Mouse (Mus musculus): Measurements from ENCODE around the gene Spen. TPM values are rescaled to one million over a fixed set of nuclear protein-coding genes. Genes with fewer than 3 reads are reported as not detected.
A peak's percentile ranks its signal among the peaks of the same experiment; 100 is the strongest.

Spen gene
- polyA plus RNA-seq, 1 experiment from 2014 or later, result 10.1 TPM

DNA sequence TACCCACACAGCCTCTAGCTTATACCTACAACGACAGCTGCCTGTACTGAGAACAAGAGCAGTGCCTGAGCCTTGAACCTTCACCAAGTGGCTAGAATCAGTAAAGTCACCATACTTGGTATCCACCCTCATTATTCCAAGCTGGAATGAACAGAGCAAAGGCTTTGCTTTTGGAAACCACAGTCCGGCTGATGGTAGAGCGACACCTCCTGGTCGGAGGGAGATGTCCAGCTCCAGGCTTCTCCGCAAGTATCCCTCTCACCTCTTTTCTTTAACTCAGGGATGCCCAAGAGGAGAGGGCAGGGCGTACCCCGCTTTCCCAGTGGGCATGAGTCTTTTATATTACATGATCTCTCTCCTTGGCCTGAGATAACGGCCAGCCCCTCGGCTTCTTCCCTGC is 108.5 kb downstream of the Spen start:
- Histone ChIP-seq H3K4me2 (ENCODE audit: low read length) (no peak overlapping the region), H3K9ac (ENCODE audit: low read depth, low read length) (no peak overlapping the region), H3K9me3 (ENCODE audit: control insufficient read depth, low read length) (no peaks in the 10 kb centered on the region), H3K36me3 (ENCODE audit: control insufficient read depth, insufficient read depth, low read length) (no peaks in the 10 kb centered on the region), H3K27me3 (replicated peaks; ENCODE audit: control insufficient read depth, insufficient read depth, low read length) (no peaks in the 10 kb centered on the region), H3K4me3 (ENCODE audit: low read length) (no peak overlapping the region), H3K27ac (ENCODE audit: low read depth, low read length) (no peak overlapping the region), H3K4me1 (ENCODE audit: control insufficient read depth, insufficient read depth, low read depth, low read length) (peaks cover 17% of the 10 kb centered on the region)
- no peak for ATAC-seq
- WGBS, result 51% methylated on average over 9 of the region's 9 CpGs

DNA sequence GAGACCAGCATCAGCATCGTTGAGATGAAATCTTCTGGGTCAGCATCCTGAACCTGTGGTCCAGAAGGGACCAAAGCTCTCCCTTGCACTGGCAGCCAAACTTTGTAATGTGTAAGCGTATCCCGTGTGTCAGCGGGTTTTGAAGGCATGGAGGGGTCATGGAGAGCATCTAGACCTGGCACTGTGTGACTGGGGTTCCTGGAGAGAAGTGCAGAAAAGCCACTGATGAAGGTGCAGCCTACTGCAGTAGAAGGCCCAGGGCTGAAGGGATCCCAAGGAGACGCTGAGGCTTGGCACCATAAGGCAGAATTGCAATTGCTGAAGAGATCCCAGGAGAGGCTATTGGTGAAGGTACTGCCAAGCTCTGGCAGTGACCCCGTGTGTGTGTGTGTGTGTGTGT is 109.0 kb downstream of the Spen start:
- H3K9me3 ChIP-seq (ENCODE audit: control insufficient read depth, low read length), result no peaks in the 10 kb centered on the region
- no peak overlapping the region for H3K9ac ChIP-seq (ENCODE audit: low read depth, low read length)
- H3K36me3 ChIP-seq (ENCODE audit: control insufficient read depth, insufficient read depth, low read length), result no peaks in the 10 kb centered on the region
- no peak overlapping the region for H3K4me3 ChIP-seq (ENCODE audit: low read length)
- H3K4me2 ChIP-seq (ENCODE audit: low read length), result no peak overlapping the region
- WGBS, result 74% methylated on average over 6 of the region's 6 CpGs
- no peak overlapping the region for H3K27ac ChIP-seq (ENCODE audit: low read depth, low read length)
- peaks cover 17% of the 10 kb centered on the region for H3K4me1 ChIP-seq (ENCODE audit: control insufficient read depth, insufficient read depth, low read depth, low read length)
- H3K27me3 ChIP-seq (replicated peaks; ENCODE audit: control insufficient read depth, insufficient read depth, low read length), result no peaks in the 10 kb centered on the region
- ATAC-seq, result no peak

DNA sequence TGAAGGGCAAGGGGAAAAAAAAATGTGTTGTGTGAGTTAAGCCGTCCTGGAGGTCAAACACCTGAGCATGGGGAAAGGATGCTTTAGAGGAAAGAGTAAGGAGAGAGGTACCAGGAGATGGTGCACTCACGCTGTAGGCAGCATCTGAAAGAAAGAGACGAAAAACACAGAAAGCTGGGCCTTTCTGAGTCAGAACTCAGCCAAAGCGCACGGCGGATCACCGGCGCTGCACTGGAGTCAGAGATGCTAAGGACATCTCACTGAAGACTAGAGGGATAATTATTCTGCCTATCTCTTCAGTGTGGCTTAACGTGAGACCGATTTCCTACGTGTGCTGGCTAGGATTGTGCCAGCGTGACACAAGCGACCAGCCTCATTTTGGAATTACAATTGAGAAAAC is 110.5 kb downstream of the Spen start:
- Histone ChIP-seq H3K9me3 (ENCODE audit: control insufficient read depth, low read length) (no peaks in the 10 kb centered on the region), H3K27me3 (replicated peaks; ENCODE audit: control insufficient read depth, insufficient read depth, low read length) (no peaks in the 10 kb centered on the region), H3K4me1 (ENCODE audit: control insufficient read depth, insufficient read depth, low read depth, low read length) (peaks cover 16% of the 10 kb centered on the region), H3K4me2 (ENCODE audit: low read length) (no peak overlapping the region), H3K9ac (ENCODE audit: low read depth, low read length) (no peak overlapping the region), H3K36me3 (ENCODE audit: control insufficient read depth, insufficient read depth, low read length) (no peaks in the 10 kb centered on the region), H3K4me3 (ENCODE audit: low read length) (no peak overlapping the region), H3K27ac (ENCODE audit: low read depth, low read length) (no peak overlapping the region)
- ATAC-seq, result no peak
- WGBS, result 86% methylated on average over 13 of the region's 13 CpGs

DNA sequence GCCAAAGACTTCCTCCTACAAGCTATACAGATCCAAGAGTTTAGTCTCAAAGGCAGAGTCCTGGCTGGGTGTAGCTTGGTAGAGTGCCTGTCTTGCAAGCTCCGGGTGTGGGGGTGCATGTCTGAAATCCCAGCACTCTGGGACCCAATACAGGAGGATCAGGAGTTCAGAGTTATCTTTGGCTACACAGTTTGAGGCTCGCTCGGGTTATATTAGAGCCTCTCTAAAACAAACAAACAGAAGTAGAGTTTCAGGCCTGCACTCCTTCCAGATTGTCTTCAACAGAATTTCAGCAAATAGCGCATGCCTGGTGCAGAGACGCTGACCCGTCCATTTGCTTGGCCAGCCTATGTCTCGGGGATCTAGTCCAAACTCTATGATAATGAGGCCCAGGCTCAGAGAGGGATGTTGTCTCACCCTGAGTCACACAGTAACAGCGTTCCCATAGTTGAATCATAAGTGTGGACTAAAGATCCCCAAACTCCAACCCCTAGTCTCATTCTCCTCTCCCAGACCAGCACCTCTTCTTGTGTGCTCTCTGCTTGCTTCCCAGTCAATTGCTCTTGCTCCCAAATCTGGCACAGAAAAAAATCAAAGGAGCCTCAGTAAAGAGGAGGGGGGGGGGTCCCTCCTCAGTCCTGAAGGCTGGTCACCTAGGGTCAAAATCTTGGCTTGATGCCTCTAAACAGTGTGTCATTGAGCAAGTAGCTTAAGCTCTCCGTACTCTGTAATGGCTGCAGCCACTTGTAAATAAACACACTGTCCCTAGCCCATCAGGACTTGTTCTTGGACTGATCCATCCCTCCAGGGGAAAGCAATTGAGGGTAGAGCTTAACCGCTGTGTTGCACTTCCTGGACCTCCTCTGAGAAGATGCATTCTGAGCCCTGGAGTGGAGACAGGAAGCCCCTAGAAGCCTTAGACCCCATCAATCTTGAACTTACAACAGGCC is 111.3 kb downstream of the Spen start:
- WGBS, result 85% methylated on average over 10 of the region's 10 CpGs

DNA sequence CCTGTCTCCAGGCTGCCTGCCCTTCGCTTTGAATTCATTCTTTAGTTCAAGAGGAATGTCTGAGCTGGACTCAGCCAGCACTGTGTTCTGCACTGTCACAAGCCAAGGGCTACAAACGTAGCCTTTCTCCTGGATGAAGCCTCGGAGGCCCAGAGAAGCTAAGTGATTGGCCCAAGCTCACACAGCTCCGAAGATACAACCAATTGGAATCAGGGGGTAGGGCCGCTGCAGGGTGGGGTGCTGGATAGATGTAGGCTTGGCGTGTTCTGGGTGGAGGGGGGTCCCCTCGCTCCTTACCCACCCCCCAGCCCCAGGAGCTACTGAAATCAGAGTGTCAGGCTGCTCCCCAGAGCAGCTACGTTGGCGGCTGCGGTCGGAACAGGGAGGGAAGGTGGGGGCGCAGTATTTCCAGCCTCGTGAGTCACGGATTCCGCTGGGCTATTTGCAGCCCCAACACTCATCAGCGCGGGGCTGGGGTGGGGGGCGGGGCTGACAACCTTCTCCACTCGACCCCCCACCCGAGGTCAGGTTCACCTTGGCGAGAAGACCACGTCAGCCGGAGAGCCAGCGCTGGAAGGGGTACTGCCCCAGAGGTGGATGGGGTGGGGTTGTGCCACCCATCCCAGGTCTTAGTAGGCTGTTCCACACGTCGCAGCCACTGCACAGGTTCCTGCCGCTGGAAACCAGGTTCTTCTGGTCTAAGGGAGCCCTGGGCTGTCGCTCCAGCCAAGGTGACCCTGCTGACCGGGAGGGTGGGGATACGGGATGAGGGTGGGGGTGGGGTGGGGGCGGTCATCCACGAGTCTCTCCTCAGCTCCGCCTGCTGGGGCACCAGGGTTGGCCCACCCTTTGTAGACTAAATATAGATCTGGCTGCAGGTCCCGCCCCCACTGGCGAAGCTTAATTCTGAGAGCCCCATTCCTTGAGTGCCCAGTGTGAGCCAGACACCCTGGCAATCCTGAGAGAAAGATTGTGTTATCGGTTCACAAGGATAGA is 112.6 kb downstream of the Spen start:
- H3K36me3 ChIP-seq (ENCODE audit: control insufficient read depth, insufficient read depth, low read length), result no peaks in the 10 kb centered on the region

More for the DNA sequence above, 111.3 kb downstream of the Spen start:
- Histone ChIP-seq H3K4me2 (ENCODE audit: low read length) (peak overlapping the region; percentile 82), H3K4me3 (ENCODE audit: low read length) (no peak overlapping the region), H3K9me3 (ENCODE audit: control insufficient read depth, low read length) (no peaks in the 10 kb centered on the region), H3K9ac (ENCODE audit: low read depth, low read length) (no peak overlapping the region), H3K27ac (ENCODE audit: low read depth, low read length) (no peak overlapping the region; the same call in 1 of the 2 replicates), H3K4me1 (ENCODE audit: control insufficient read depth, insufficient read depth, low read depth, low read length) (peaks cover 14% of the 10 kb centered on the region), H3K27me3 (replicated peaks; ENCODE audit: control insufficient read depth, insufficient read depth, low read length) (no peaks in the 10 kb centered on the region), H3K36me3 (ENCODE audit: control insufficient read depth, insufficient read depth, low read length) (no peaks in the 10 kb centered on the region)
- ATAC-seq, result no peak

DNA sequence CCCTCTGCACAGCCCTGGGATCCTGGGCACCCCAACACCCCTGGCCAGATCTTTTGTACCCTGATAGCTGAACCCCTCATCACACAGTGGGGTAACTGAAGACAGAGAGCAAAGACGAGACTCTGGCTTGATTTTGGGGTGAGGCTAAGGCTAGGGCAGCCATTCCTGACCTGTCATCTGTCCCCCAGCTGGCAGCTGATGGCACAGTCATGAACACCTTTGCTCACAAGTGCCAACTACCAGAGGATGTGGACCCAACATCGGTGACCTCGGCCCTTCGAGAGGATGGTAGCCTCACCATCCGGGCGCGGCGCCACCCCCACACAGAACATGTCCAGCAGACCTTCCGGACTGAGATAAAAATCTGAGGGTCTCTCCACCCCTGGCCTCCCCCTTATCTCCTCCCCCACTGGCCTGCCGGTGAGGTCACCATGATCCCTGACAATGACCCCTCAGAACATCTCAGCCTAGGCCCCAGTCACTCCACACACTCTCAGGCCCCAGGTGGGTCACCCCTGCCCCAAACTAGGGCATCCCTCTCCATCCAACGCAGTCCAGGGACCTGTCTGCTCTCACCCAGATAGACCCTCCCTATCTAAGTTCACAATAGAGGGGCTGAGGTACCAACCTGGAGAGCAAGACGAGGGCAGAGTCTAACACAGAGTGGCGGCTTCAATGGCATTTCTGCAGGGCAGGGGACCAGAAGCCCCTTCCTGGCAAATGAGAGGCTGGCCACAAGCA is 114.5 kb downstream of the Spen start:
- ATAC-seq, result no peak
- Histone ChIP-seq H3K4me1 (ENCODE audit: control insufficient read depth, insufficient read depth, low read depth, low read length) (peaks cover 14% of the 10 kb centered on the region), H3K9me3 (ENCODE audit: control insufficient read depth, low read length) (no peaks in the 10 kb centered on the region), H3K9ac (ENCODE audit: low read depth, low read length) (no peak overlapping the region), H3K27ac (ENCODE audit: low read depth, low read length) (no peak overlapping the region), H3K36me3 (ENCODE audit: control insufficient read depth, insufficient read depth, low read length) (no peaks in the 10 kb centered on the region), H3K27me3 (replicated peaks; ENCODE audit: control insufficient read depth, insufficient read depth, low read length) (no peaks in the 10 kb centered on the region), H3K4me2 (ENCODE audit: low read length) (no peak overlapping the region), H3K4me3 (ENCODE audit: low read length) (no peak overlapping the region)
- 75% methylated on average over 6 of the region's 13 CpGs for WGBS

More for the DNA sequence above, 112.6 kb downstream of the Spen start:
- ATAC-seq, result peak; percentile 96
- Histone ChIP-seq H3K27me3 (replicated peaks; ENCODE audit: control insufficient read depth, insufficient read depth, low read length) (no peaks in the 10 kb centered on the region), H3K4me1 (ENCODE audit: control insufficient read depth, insufficient read depth, low read depth, low read length) (peaks cover 14% of the 10 kb centered on the region), H3K4me2 (ENCODE audit: low read length) (peak overlapping the region; percentile 82), H3K27ac (ENCODE audit: low read depth, low read length) (peak overlapping the region; percentile 76), H3K9ac (ENCODE audit: low read depth, low read length) (peak overlapping the region; percentile 73), H3K9me3 (ENCODE audit: control insufficient read depth, low read length) (no peaks in the 10 kb centered on the region), H3K4me3 (ENCODE audit: low read length) (peak overlapping the region; percentile 54)
- WGBS, result 6% methylated on average over 33 of the region's 36 CpGs

DNA sequence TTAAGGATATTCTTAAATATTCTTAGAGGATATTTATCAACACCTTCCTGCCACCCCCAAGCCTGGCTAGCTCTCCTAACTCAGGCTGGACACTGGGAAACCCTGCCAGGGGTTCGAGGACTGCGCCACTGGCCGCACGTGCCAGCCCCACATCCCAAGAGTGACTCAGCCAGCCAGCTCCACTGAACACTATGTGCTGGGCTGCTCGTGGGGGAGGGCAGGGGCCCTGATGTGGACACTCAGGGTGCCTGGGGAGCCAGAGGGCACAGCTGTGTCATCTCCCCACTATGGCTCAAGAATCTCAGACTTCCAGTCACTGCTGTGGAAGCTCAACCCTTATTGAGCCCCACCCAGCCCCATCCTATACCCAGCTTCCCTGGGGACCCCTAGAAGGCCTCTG is 115.1 kb downstream of the Spen start:
- no peak overlapping the region for H3K4me2 ChIP-seq (ENCODE audit: low read length)
- no peak overlapping the region for H3K9ac ChIP-seq (ENCODE audit: low read depth, low read length)
- ATAC-seq, result no peak
- 77% methylated on average over 5 of the region's 5 CpGs for WGBS
- no peaks in the 10 kb centered on the region for H3K9me3 ChIP-seq (ENCODE audit: control insufficient read depth, low read length)
- H3K4me3 ChIP-seq (ENCODE audit: low read length), result no peak overlapping the region
- H3K36me3 ChIP-seq (ENCODE audit: control insufficient read depth, insufficient read depth, low read length), result no peaks in the 10 kb centered on the region
- H3K4me1 ChIP-seq (ENCODE audit: control insufficient read depth, insufficient read depth, low read depth, low read length), result peaks cover 14% of the 10 kb centered on the region
- H3K27ac ChIP-seq (ENCODE audit: low read depth, low read length), result no peak overlapping the region
- no peaks in the 10 kb centered on the region for H3K27me3 ChIP-seq (replicated peaks; ENCODE audit: control insufficient read depth, insufficient read depth, low read length)

DNA sequence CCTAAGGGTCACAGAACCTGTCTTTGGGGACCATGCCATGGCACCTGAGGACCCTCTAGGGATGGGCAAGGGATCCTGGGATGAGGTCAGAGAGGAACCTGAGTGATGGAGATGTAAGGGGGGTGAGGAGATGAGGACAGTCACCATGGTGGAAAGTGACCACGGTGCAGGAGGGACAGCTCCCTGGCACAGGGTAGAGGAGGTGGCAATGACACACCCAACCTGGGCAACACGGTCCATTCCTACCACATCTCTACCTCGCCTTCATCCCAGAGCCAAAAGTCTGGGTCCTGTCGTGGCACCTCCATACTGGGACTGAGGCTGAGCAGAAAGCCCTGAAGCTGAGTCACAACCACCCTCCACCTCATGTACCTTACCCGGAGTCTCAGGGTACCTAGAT is 115.6 kb downstream of the Spen start:
- no peaks in the 10 kb centered on the region for H3K36me3 ChIP-seq (ENCODE audit: control insufficient read depth, insufficient read depth, low read length)
- H3K27ac ChIP-seq (ENCODE audit: low read depth, low read length), result no peak overlapping the region
- peaks cover 14% of the 10 kb centered on the region for H3K4me1 ChIP-seq (ENCODE audit: control insufficient read depth, insufficient read depth, low read depth, low read length)
- H3K27me3 ChIP-seq (replicated peaks; ENCODE audit: control insufficient read depth, insufficient read depth, low read length), result no peaks in the 10 kb centered on the region
- WGBS, result 89% methylated on average over 5 of the region's 5 CpGs
- no peak overlapping the region for H3K4me3 ChIP-seq (ENCODE audit: low read length)
- H3K9me3 ChIP-seq (ENCODE audit: control insufficient read depth, low read length), result no peaks in the 10 kb centered on the region
- no peak overlapping the region for H3K4me2 ChIP-seq (ENCODE audit: low read length)
- no peak overlapping the region for H3K9ac ChIP-seq (ENCODE audit: low read depth, low read length)
- no peak for ATAC-seq

Data from hindbrain, embryonic 16.5 days (tissue).